Mouse (Mus musculus): ENCODE measurements at regions not wholly inside any gene's neighbourhood (a gene's known extent, or its start where the extent isn't known, plus 50 kb on each side); places are given as distances from the start of the nearest gene placed in this dataset.

GRCm38 (mm10) chr9:43947490-43948150 is 95.6 kb upstream of the Thy1 start:
- Histone ChIP-seq H3K9me3 (no peaks in the 10 kb centered on the region), H3K27me3 (0 out of 2 replicates have a peak, but pooled peaks cover 1% of the 10 kb centered on the region), H3K9ac (replicated peaks) (no peak overlapping the region), H3K27ac (no peak overlapping the region), H3K4me1 (replicated peaks) (peaks cover 14% of the 10 kb centered on the region; the same call in 1 of the 2 replicates), H3K4me2 (no peak overlapping the region), H3K4me3 (replicated peaks) (no peak overlapping the region), H3K36me3 (no peaks in the 10 kb centered on the region)
- ATAC-seq (ENCODE audit: insufficient number of reproducible peaks, insufficient read depth, low FRiP score, low TSS enrichment, low read depth) = no peak
- WGBS = 33% methylated on average over 11 of the region's 11 CpGs

GRCm38 (mm10) chr9:43953128-43953527 is 90.1 kb upstream of the Thy1 start:
- Histone ChIP-seq H3K9ac (replicated peaks) (no peak overlapping the region), H3K4me2 (no peak overlapping the region), H3K27me3 (no peaks in the 10 kb centered on the region), H3K4me3 (replicated peaks) (no peak overlapping the region), H3K4me1 (replicated peaks) (no peaks in the 10 kb centered on the region), H3K27ac (no peak overlapping the region), H3K36me3 (no peaks in the 10 kb centered on the region), H3K9me3 (no peaks in the 10 kb centered on the region)
- ATAC-seq (ENCODE audit: insufficient number of reproducible peaks, insufficient read depth, low FRiP score, low TSS enrichment, low read depth) = no peak
- 39% methylated on average over 7 of the region's 7 CpGs for WGBS

GRCm38 (mm10) chr9:43959541-43959940 is 83.6 kb upstream of the Thy1 start:
- Histone ChIP-seq H3K4me1 (replicated peaks) (no peaks in the 10 kb centered on the region), H3K27me3 (peaks cover 3% of the 10 kb centered on the region), H3K27ac (no peak overlapping the region), H3K36me3 (no peaks in the 10 kb centered on the region), H3K9ac (replicated peaks) (no peak overlapping the region), H3K9me3 (no peaks in the 10 kb centered on the region), H3K4me3 (replicated peaks) (no peak overlapping the region), H3K4me2 (no peak overlapping the region)
- no peak for ATAC-seq (ENCODE audit: insufficient number of reproducible peaks, insufficient read depth, low FRiP score, low TSS enrichment, low read depth)
- 26% methylated on average over 9 of the region's 9 CpGs for WGBS

- H3K27me3 ChIP-seq = peaks cover 3% of the 10 kb centered on the region
- H3K27ac ChIP-seq = no peak overlapping the region
- H3K4me1 ChIP-seq (replicated peaks) = no peaks in the 10 kb centered on the region
- ATAC-seq (ENCODE audit: insufficient number of reproducible peaks, insufficient read depth, low FRiP score, low TSS enrichment, low read depth) = no peak
- H3K4me2 ChIP-seq = no peak overlapping the region
- no peak overlapping the region for H3K4me3 ChIP-seq (replicated peaks)
- no peaks in the 10 kb centered on the region for H3K9me3 ChIP-seq
- WGBS = 59% methylated on average over 12 of the region's 12 CpGs
- H3K36me3 ChIP-seq = no peaks in the 10 kb centered on the region
- no peak overlapping the region for H3K9ac ChIP-seq (replicated peaks)
Observed at GRCm38 (mm10) chr9:43961431-43961830, 81.8 kb upstream of the Thy1 start.

GRCm38 (mm10) chr9:43965171-43965570 is 78.0 kb upstream of the Thy1 start:
- Histone ChIP-seq H3K4me3 (replicated peaks) (no peak overlapping the region), H3K36me3 (no peaks in the 10 kb centered on the region), H3K4me1 (replicated peaks) (no peaks in the 10 kb centered on the region), H3K9me3 (no peaks in the 10 kb centered on the region), H3K27ac (no peak overlapping the region), H3K27me3 (no peaks in the 10 kb centered on the region; the same call in 1 of the 2 replicates), H3K9ac (replicated peaks) (no peak overlapping the region), H3K4me2 (no peak overlapping the region)
- no peak for ATAC-seq (ENCODE audit: insufficient number of reproducible peaks, insufficient read depth, low FRiP score, low TSS enrichment, low read depth)
- 51% methylated on average over 4 of the region's 4 CpGs for WGBS

- H3K4me3 ChIP-seq (replicated peaks) = no peak overlapping the region
- no peak overlapping the region for H3K27ac ChIP-seq
- no peak for ATAC-seq (ENCODE audit: insufficient number of reproducible peaks, insufficient read depth, low FRiP score, low TSS enrichment, low read depth)
- no peak overlapping the region for H3K4me2 ChIP-seq
- H3K36me3 ChIP-seq = no peaks in the 10 kb centered on the region
- H3K4me1 ChIP-seq (replicated peaks) = no peaks in the 10 kb centered on the region
- no peaks in the 10 kb centered on the region for H3K9me3 ChIP-seq
- 87% methylated on average over 5 of the region's 5 CpGs for WGBS
- H3K27me3 ChIP-seq = no peaks in the 10 kb centered on the region; the same call in 1 of the 2 replicates
- no peak overlapping the region for H3K9ac ChIP-seq (replicated peaks)
Observed at GRCm38 (mm10) chr9:43965811-43966210, 77.4 kb upstream of the Thy1 start.

GRCm38 (mm10) chr9:43970043-43970795 is 73.0 kb upstream of the Thy1 start:
- no peaks in the 10 kb centered on the region for H3K9me3 ChIP-seq
- H3K4me2 ChIP-seq = no peak overlapping the region
- no peak overlapping the region for H3K27ac ChIP-seq
- H3K27me3 ChIP-seq = no peaks in the 10 kb centered on the region; the same call in 1 of the 2 replicates
- H3K9ac ChIP-seq (replicated peaks) = no peak overlapping the region
- ATAC-seq (ENCODE audit: insufficient number of reproducible peaks, insufficient read depth, low FRiP score, low TSS enrichment, low read depth) = no peak
- H3K36me3 ChIP-seq = no peaks in the 10 kb centered on the region
- no peaks in the 10 kb centered on the region for H3K4me1 ChIP-seq (replicated peaks)
- no peak overlapping the region for H3K4me3 ChIP-seq (replicated peaks)
- WGBS = 62% methylated on average over 9 of the region's 9 CpGs

- Histone ChIP-seq H3K9me3 (no peaks in the 10 kb centered on the region), H3K4me3 (replicated peaks) (no peak overlapping the region), H3K4me2 (no peak overlapping the region), H3K27me3 (no peaks in the 10 kb centered on the region; the same call in 1 of the 2 replicates), H3K9ac (replicated peaks) (no peak overlapping the region), H3K27ac (no peak overlapping the region), H3K36me3 (no peaks in the 10 kb centered on the region), H3K4me1 (replicated peaks) (no peaks in the 10 kb centered on the region)
- no peak for ATAC-seq (ENCODE audit: insufficient number of reproducible peaks, insufficient read depth, low FRiP score, low TSS enrichment, low read depth)
- 54% methylated on average over 3 of the region's 3 CpGs for WGBS
Observed at GRCm38 (mm10) chr9:43970858-43971257, 72.3 kb upstream of the Thy1 start.

GRCm38 (mm10) chr9:43972290-43972689 is 70.9 kb upstream of the Thy1 start:
- no peak for ATAC-seq (ENCODE audit: insufficient number of reproducible peaks, insufficient read depth, low FRiP score, low TSS enrichment, low read depth)
- WGBS = 9% methylated on average over 3 of the region's 3 CpGs
- H3K36me3 ChIP-seq = no peaks in the 10 kb centered on the region
- H3K4me1 ChIP-seq (replicated peaks) = no peaks in the 10 kb centered on the region
- no peak overlapping the region for H3K4me3 ChIP-seq (replicated peaks)
- no peaks in the 10 kb centered on the region for H3K9me3 ChIP-seq
- H3K27ac ChIP-seq = no peak overlapping the region
- H3K27me3 ChIP-seq = no peaks in the 10 kb centered on the region; the same call in 1 of the 2 replicates
- H3K9ac ChIP-seq (replicated peaks) = no peak overlapping the region
- no peak overlapping the region for H3K4me2 ChIP-seq

- Histone ChIP-seq H3K27me3 (no peaks in the 10 kb centered on the region; the same call in none of the 2 replicates), H3K27ac (no peak overlapping the region), H3K9me3 (no peaks in the 10 kb centered on the region), H3K36me3 (no peaks in the 10 kb centered on the region), H3K4me3 (replicated peaks) (no peak overlapping the region), H3K4me1 (replicated peaks) (no peaks in the 10 kb centered on the region), H3K4me2 (no peak overlapping the region), H3K9ac (replicated peaks) (no peak overlapping the region)
- WGBS = 73% methylated on average over 2 of the region's 2 CpGs
- ATAC-seq (ENCODE audit: insufficient number of reproducible peaks, insufficient read depth, low FRiP score, low TSS enrichment, low read depth) = no peak
Observed at GRCm38 (mm10) chr9:43975405-43975804, 67.8 kb upstream of the Thy1 start.

GRCm38 (mm10) chr9:43976366-43976765 is 66.8 kb upstream of the Thy1 start:
- H3K4me1 ChIP-seq (replicated peaks) = no peaks in the 10 kb centered on the region
- no peak overlapping the region for H3K4me3 ChIP-seq (replicated peaks)
- H3K4me2 ChIP-seq = no peak overlapping the region
- no peaks in the 10 kb centered on the region for H3K36me3 ChIP-seq
- H3K27me3 ChIP-seq = no peaks in the 10 kb centered on the region; the same call in none of the 2 replicates
- no peak overlapping the region for H3K9ac ChIP-seq (replicated peaks)
- no peaks in the 10 kb centered on the region for H3K9me3 ChIP-seq
- H3K27ac ChIP-seq = no peak overlapping the region
- WGBS = 89% methylated on average over 5 of the region's 5 CpGs
- no peak for ATAC-seq (ENCODE audit: insufficient number of reproducible peaks, insufficient read depth, low FRiP score, low TSS enrichment, low read depth)

Data from limb, embryonic 12.5 days (tissue).